Mouse (Mus musculus): ENCODE results near the gene Olfr239. TPM values are rescaled to one million over a fixed set of nuclear protein-coding genes. Genes with fewer than 3 reads are reported as not detected.

Olfr239 gene
- not detected for polyA plus RNA-seq (2017; shearing (Covaris generic))

DNA sequence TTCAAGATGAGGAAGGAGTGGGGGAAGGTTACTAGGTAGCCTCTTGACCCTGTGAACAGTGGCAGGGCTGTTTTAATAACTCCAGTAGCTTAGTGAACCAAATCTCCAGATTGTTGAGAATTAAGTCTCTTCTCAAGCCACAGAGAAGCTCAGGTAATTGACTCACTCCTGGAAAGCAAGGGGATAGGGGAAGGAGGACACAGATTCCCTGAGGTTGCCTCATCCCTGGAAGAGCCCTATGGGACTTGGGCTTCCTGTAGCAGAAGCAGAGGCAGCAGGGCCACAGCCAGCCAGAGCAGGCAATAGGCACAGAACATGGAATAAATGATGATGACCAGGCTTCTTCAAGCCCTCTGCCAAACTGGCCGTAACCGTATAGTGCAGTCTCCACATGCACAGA, at the start of gene Olfr239:
Olfr239 (plus strand) TSS at position 301 of the 400 bp plus-strand sequence.

DNA sequence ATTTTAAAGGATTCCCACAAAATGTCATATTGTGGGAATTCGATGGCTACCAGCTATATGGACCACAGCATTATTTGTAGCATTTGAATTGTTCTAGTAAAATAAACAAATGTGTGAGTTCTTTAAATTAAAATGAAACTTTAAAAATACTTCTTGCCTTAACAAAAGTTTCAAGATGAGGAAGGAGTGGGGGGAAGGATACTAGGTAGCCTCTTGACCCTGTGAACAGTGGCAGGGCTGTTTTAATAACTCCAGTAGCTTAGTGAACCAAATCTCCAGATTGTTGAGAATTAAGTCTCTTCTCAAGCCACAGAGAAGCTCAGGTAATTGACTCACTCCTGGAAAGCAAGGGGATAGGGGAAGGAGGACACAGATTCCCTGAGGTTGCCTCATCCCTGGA, 23.0 kb upstream of the Olfr239 start, which contains the start of gene Olfr55:
Olfr55 (plus strand) TSS at position 301 of the 400 bp plus-strand sequence.

DNA sequence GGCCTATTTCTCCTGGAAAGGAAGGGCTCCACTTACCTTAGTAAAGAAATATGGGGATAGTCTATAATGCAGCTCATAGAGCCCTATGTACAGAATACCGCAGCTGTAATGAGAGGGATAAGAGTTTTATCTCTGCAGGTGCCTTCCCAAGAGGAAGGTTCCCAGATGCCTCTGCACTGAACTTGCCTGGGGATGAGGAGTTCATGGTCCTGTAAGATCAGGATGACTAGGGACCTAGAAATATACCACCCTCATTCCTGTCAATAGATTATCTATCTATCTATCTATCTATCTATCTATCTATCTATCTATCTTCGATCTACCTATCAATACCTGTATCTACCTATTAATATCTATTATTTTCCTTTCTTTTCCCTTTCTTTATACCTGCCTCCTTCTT, 30.5 kb downstream of the Olfr239 start, which contains the start of gene Olfr1564:
Olfr1564 (minus strand) TSS at position 101 of the 400 bp plus-strand sequence.

Other genes with a start within 250 kb of the Olfr239 start
- 54.9 TPM for gene Cyp4f13, start 243.9 kb upstream of the Olfr239 start, polyA plus RNA-seq (2017; shearing (Covaris generic))
- gene Zfp472, start 225.5 kb upstream of the Olfr239 start, polyA plus RNA-seq (2017; shearing (Covaris generic)), result 24.0 TPM
- gene Zfp952, start 198.2 kb upstream of the Olfr239 start, polyA plus RNA-seq (2017; shearing (Covaris generic)), result 20.4 TPM
- gene Zfp763, start 157.9 kb upstream of the Olfr239 start, polyA plus RNA-seq (2017; shearing (Covaris generic)), result 12.3 TPM
- gene 4921501E09Rik, start 123.2 kb upstream of the Olfr239 start, polyA plus RNA-seq (2017; shearing (Covaris generic)), result not detected
- 8.9 TPM for gene Zfp563, start 102.0 kb upstream of the Olfr239 start, polyA plus RNA-seq (2017; shearing (Covaris generic))
- not detected for gene Morc2b, start 51.6 kb upstream of the Olfr239 start, polyA plus RNA-seq (2017; shearing (Covaris generic))
- not detected for gene Olfr55, start 22.9 kb upstream of the Olfr239 start, polyA plus RNA-seq (2017; shearing (Covaris generic))
- not detected for gene Olfr1564, start 30.4 kb downstream of the Olfr239 start, polyA plus RNA-seq (2017; shearing (Covaris generic))
- 22.1 TPM for gene Zfp955a, start 63.8 kb downstream of the Olfr239 start, polyA plus RNA-seq (2017; shearing (Covaris generic))
- not detected for gene Olfr63, start 73.4 kb downstream of the Olfr239 start, polyA plus RNA-seq (2017; shearing (Covaris generic))
- 11.3 TPM for gene Zfp955b, start 98.2 kb downstream of the Olfr239 start, polyA plus RNA-seq (2017; shearing (Covaris generic))
- gene Zfp81, start 167.6 kb downstream of the Olfr239 start, polyA plus RNA-seq (2017; shearing (Covaris generic)), result 13.8 TPM
- gene Zfp101, start 203.3 kb downstream of the Olfr239 start, polyA plus RNA-seq (2017; shearing (Covaris generic)), result 9.4 TPM
- gene Actl9, start 241.6 kb downstream of the Olfr239 start, polyA plus RNA-seq (2017; shearing (Covaris generic)), result not detected